Mouse (Mus musculus) thymus, adult 2 months (tissue): ENCODE measurements at regions not wholly inside any gene's neighbourhood (a gene's known extent, or its start where the extent isn't known, plus 50 kb on each side); places are given as distances from the start of the nearest gene placed in this dataset.

Experiments used
- DNase-seq: peaks from one replicate; pipeline ENCODE4 v3.0.0; 2021
- H3K27ac ChIP-seq: fragments of 200-500 bp; 2 replicates; pipeline ENCODE4 v1.5.1; 2012; ENCODE audit warnings: low read length, control low read depth; ENCODE audit not compliant: control insufficient read depth, insufficient read depth
- H3K27me3 ChIP-seq: fragments of 200-500 bp; 2 replicates; pipeline ENCODE4 v1.6.1; 2012; ENCODE audit warnings: mild to moderate bottlenecking, low read length, moderate library complexity, mixed read lengths; ENCODE audit not compliant: control insufficient read depth, insufficient read depth
- H3K36me3 ChIP-seq: fragments of 200-500 bp; 2 replicates; pipeline ENCODE4 v1.6.1; 2012; ENCODE audit warnings: mild to moderate bottlenecking, low read length, moderate library complexity; ENCODE audit not compliant: control insufficient read depth, insufficient read depth
- H3K4me1 ChIP-seq: fragments of 200-500 bp; replicated peaks from 2 replicates; pipeline ENCODE4 v1.6.1; 2012; ENCODE audit warnings: low read length; ENCODE audit not compliant: control insufficient read depth, insufficient read depth
- H3K4me3 ChIP-seq: fragments of 200-500 bp; 2 replicates; pipeline ENCODE4 v1.5.1; 2012; ENCODE audit warnings: mild to moderate bottlenecking, low read length, control low read depth, moderate library complexity; ENCODE audit not compliant: control insufficient read depth, insufficient read depth
- CTCF ChIP-seq: fragments of 200-500 bp; IDR thresholded peaks from 2 replicates; pipeline ENCODE4 v1.5.1; 2012; ENCODE audit warnings: mild to moderate bottlenecking, control low read depth, low read length, moderate library complexity, borderline replicate concordance; ENCODE audit not compliant: control insufficient read depth, poor library complexity, insufficient read depth; ENCODE audit errors: extremely low read depth
- POLR2A ChIP-seq: fragments of 200-500 bp; IDR thresholded peaks from 2 replicates; pipeline ENCODE4 v1.6.1; 2012; ENCODE audit warnings: mild to moderate bottlenecking, low read length, control low read depth, moderate library complexity; ENCODE audit not compliant: control insufficient read depth, poor library complexity, insufficient read depth; ENCODE audit errors: extremely low read depth
- WGBS: fragments of 180-500 bp; shearing (Covaris S2); methylation state at CpG from one replicate; pipeline ENCODE4 v1.1.7; 2018; 5-methylcytosine and 5-hydroxymethylcytosine counted together

GRCm38 (mm10) chr13:101427426-101428221, 340.4 kb downstream of the Pik3r1 start:
- no peaks in the 10 kb centered on the region for H3K4me1 ChIP-seq
- no peaks in the 10 kb centered on the region for H3K27me3 ChIP-seq
- DNase-seq, result no peak
- H3K4me3 ChIP-seq, result no peak overlapping the region
- H3K27ac ChIP-seq, result no peak overlapping the region
- no peaks in the 10 kb centered on the region for H3K36me3 ChIP-seq
- 91% methylated on average over 12 of the region's 12 CpGs for WGBS
- no peak for TF ChIP-seq POLR2A
- TF ChIP-seq CTCF, result no peak

GRCm38 (mm10) chr13:101426461-101426860, 341.6 kb downstream of the Pik3r1 start:
- no peak for TF ChIP-seq POLR2A
- TF ChIP-seq CTCF, result no peak
- H3K36me3 ChIP-seq, result no peaks in the 10 kb centered on the region
- WGBS, result 89% methylated on average over 5 of the region's 5 CpGs

GRCm38 (mm10) chr13:101422082-101422481, 345.9 kb downstream of the Pik3r1 start:
- DNase-seq, result no peak
- no peak overlapping the region for H3K4me3 ChIP-seq
- no peaks in the 10 kb centered on the region for H3K27me3 ChIP-seq
- no peak for TF ChIP-seq POLR2A
- no peak for TF ChIP-seq CTCF
- H3K36me3 ChIP-seq, result no peaks in the 10 kb centered on the region
- 94% methylated on average over 3 of the region's 3 CpGs for WGBS
- H3K27ac ChIP-seq, result no peak overlapping the region
- 0 out of 2 replicates have a peak, but pooled peaks cover 2% of the 10 kb centered on the region for H3K4me1 ChIP-seq

More at GRCm38 (mm10) chr13:101426461-101426860, 341.6 kb downstream of the Pik3r1 start:
- Histone ChIP-seq H3K27me3 (no peaks in the 10 kb centered on the region), H3K4me1 (no peaks in the 10 kb centered on the region), H3K27ac (no peak overlapping the region), H3K4me3 (no peak overlapping the region)
- no peak for DNase-seq

- 70% methylated on average over 7 of the region's 7 CpGs for WGBS
- no peaks in the 10 kb centered on the region for H3K27me3 ChIP-seq
- no peak overlapping the region for H3K27ac ChIP-seq
- TF ChIP-seq CTCF, result no peak
- TF ChIP-seq POLR2A, result no peak
- no peaks in the 10 kb centered on the region for H3K36me3 ChIP-seq
- H3K4me1 ChIP-seq, result 0 out of 2 replicates have a peak, but pooled peaks cover 2% of the 10 kb centered on the region
- no peak overlapping the region for H3K4me3 ChIP-seq
- DNase-seq, result no peak
Measured at GRCm38 (mm10) chr13:101419457-101420025, 348.5 kb downstream of the Pik3r1 start.

- no peak overlapping the region for H3K27ac ChIP-seq
- TF ChIP-seq CTCF (no peak), POLR2A (no peak)
- no peaks in the 10 kb centered on the region for H3K27me3 ChIP-seq
- 0 out of 2 replicates have a peak, but pooled peaks cover 2% of the 10 kb centered on the region for H3K4me1 ChIP-seq
- 25% methylated on average over 6 of the region's 6 CpGs for WGBS
- H3K4me3 ChIP-seq, result no peak overlapping the region
- H3K36me3 ChIP-seq, result no peaks in the 10 kb centered on the region
- DNase-seq, result no peak
Measured at GRCm38 (mm10) chr13:101418272-101418671, 349.7 kb downstream of the Pik3r1 start.

- no peak overlapping the region for H3K4me3 ChIP-seq
- 89% methylated on average over 4 of the region's 4 CpGs for WGBS
- H3K4me1 ChIP-seq, result no peaks in the 10 kb centered on the region
- TF ChIP-seq POLR2A, result no peak
- no peak for TF ChIP-seq CTCF
- no peaks in the 10 kb centered on the region for H3K27me3 ChIP-seq
- no peak overlapping the region for H3K27ac ChIP-seq
- DNase-seq, result no peak
- H3K36me3 ChIP-seq, result no peaks in the 10 kb centered on the region
Measured at GRCm38 (mm10) chr13:101408885-101409284, 359.1 kb downstream of the Pik3r1 start.

GRCm38 (mm10) chr13:101407633-101408032, 360.4 kb downstream of the Pik3r1 start:
- H3K27ac ChIP-seq, result no peak overlapping the region
- WGBS, result 97% methylated on average over 1 of the region's 1 CpGs
- no peak for TF ChIP-seq CTCF
- no peaks in the 10 kb centered on the region for H3K36me3 ChIP-seq
- no peak for DNase-seq
- H3K4me3 ChIP-seq, result no peak overlapping the region
- no peaks in the 10 kb centered on the region for H3K27me3 ChIP-seq
- H3K4me1 ChIP-seq, result no peaks in the 10 kb centered on the region
